Mouse (Mus musculus): ENCODE data around the gene Tns1. TPM values are rescaled to one million over a fixed set of nuclear protein-coding genes. Genes with fewer than 3 reads are reported as not detected.

Gene Tns1
- polyA plus RNA-seq, 1 experiment: 15.1 TPM

- TF ChIP-seq POLR2A (IDR thresholded peaks at IDR 0.05; ENCODE audit: borderline replicate concordance, extremely low read depth, insufficient read depth, insufficient read length, poor library complexity, severe bottlenecking) (no peak), CTCF (IDR thresholded peaks at IDR 0.05; ENCODE audit: borderline replicate concordance, extremely low read depth, insufficient read depth, insufficient read length) (no peak)
- DNase-seq (ENCODE audit: low read depth): no peak
Measured at GRCm38 (mm10) chr1:73923185-73923584, 201.1 kb downstream of the Tns1 start.

- no peak for DNase-seq (ENCODE audit: low read depth)
- TF ChIP-seq CTCF (IDR thresholded peaks at IDR 0.05; ENCODE audit: borderline replicate concordance, extremely low read depth, insufficient read depth, insufficient read length): no peak
- no peak for TF ChIP-seq POLR2A (IDR thresholded peaks at IDR 0.05; ENCODE audit: borderline replicate concordance, extremely low read depth, insufficient read depth, insufficient read length, poor library complexity, severe bottlenecking)
Measured at GRCm38 (mm10) chr1:73920701-73921100, 203.5 kb downstream of the Tns1 start.

DNA sequence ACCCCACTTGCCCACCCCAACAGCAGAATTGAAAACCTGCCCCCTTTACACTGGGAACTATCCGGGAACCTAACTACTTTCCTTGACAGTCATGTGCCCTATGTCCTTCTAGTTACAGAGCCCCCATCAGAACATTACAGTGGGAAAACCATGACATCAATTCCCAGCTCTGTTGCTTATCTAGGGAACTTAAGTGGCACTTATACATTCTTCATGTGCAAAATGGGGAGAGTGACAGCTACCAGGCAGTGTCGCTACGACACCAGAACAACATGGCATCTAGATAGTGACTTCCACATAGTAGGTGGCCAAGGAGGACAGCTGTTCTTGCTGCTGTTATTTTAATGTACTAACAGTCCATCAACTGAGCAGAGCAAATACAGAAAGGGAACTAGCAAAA lies 204.3 kb downstream of the Tns1 start:
- TF ChIP-seq POLR2A (IDR thresholded peaks at IDR 0.05; ENCODE audit: borderline replicate concordance, extremely low read depth, insufficient read depth, insufficient read length, poor library complexity, severe bottlenecking): no peak
- no peak for TF ChIP-seq CTCF (IDR thresholded peaks at IDR 0.05; ENCODE audit: borderline replicate concordance, extremely low read depth, insufficient read depth, insufficient read length)
- no peak for DNase-seq (ENCODE audit: low read depth)

DNA sequence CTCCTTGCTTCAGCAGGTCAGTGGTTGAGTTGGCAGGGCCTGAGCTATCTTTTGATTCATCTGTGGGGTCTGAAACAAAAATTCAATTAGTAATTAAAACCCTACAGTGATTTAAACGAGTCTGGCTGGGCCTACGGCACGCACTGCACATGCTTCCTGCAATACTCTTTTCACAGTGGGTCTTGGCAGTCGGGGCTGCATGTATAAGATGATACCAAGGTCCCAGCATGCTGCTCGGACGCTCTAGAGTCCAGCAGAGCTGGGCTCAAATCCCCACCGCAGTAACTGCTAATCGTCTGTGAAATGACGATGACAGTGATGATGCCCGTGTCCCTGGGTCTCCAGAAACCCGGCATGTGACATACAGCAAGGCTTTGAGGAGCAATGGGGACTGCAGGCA lies 206.2 kb downstream of the Tns1 start:
- DNase-seq (ENCODE audit: low read depth): no peak
- no peak for TF ChIP-seq POLR2A (IDR thresholded peaks at IDR 0.05; ENCODE audit: borderline replicate concordance, extremely low read depth, insufficient read depth, insufficient read length, poor library complexity, severe bottlenecking)

- no peak for DNase-seq (ENCODE audit: low read depth)
- TF ChIP-seq POLR2A (IDR thresholded peaks at IDR 0.05; ENCODE audit: borderline replicate concordance, extremely low read depth, insufficient read depth, insufficient read length, poor library complexity, severe bottlenecking) (no peak), CTCF (IDR thresholded peaks at IDR 0.05; ENCODE audit: borderline replicate concordance, extremely low read depth, insufficient read depth, insufficient read length) (no peak)
Measured at GRCm38 (mm10) chr1:73916298-73916697, 208.0 kb downstream of the Tns1 start.

DNA sequence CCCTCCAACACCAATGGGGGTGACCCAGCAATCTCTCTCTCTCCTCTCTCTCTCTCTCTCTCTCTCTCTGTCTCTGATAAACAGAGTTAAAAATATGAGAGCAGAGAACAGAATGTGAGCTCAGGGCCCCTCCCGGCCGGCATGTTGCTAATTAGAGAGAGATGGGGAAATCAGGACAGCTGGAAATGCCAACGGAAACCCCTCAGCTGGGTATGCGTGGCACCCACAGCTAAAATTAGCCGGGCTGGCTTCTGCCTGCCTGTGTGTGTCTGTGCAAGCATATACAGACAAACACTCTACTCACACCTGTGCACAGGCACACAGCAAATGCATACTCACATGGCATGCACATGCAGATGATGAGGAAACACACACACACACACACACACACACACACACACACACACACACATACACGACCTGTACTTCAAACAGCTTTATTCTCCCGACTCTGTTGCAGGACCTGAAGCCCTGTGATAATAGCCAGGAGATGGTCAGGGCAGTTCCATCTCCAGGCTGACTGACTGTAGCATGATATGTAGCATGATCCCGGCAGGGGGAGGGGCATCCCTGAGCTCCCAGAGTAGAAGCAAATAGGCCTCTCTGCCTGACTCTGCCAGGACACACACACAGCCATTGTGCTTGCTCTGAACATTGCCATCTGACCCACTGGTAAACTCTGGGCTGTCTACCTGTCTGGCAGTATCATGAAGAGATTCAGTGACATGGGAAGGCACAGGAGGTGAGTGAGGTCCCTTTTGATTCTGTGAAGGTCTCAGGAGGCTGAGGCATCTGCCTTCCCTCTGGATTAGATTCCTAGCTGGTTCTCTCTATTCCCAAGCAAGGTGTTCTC lies 208.8 kb downstream of the Tns1 start:
- DNase-seq (ENCODE audit: low read depth): peak; percentile 60
- TF ChIP-seq CTCF (IDR thresholded peaks at IDR 0.05; ENCODE audit: borderline replicate concordance, extremely low read depth, insufficient read depth, insufficient read length): no peak
- no peak for TF ChIP-seq POLR2A (IDR thresholded peaks at IDR 0.05; ENCODE audit: borderline replicate concordance, extremely low read depth, insufficient read depth, insufficient read length, poor library complexity, severe bottlenecking)

DNA sequence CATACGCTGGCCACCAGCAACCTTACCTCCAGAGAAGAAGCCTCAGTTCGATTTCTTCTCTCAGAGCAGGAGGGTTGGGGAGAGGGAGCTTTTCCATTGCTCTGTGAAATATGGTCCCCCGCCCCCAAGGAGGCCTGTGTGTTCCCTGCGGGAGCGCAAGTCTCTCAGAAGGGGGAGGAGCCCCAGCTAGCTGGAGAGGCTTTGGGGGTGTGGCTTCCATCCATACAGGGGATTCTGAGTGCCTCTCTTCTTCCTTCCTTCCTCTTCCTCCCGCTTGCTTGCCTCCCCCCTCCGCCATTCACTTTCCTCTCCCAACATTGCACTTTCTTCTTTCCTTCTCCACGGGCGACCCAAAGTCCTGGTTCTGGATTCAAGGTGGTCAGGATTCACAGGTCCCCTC lies 210.2 kb downstream of the Tns1 start:
- no peak for TF ChIP-seq POLR2A (IDR thresholded peaks at IDR 0.05; ENCODE audit: borderline replicate concordance, extremely low read depth, insufficient read depth, insufficient read length, poor library complexity, severe bottlenecking)
- peak; percentile 44 for DNase-seq (ENCODE audit: low read depth)

DNA sequence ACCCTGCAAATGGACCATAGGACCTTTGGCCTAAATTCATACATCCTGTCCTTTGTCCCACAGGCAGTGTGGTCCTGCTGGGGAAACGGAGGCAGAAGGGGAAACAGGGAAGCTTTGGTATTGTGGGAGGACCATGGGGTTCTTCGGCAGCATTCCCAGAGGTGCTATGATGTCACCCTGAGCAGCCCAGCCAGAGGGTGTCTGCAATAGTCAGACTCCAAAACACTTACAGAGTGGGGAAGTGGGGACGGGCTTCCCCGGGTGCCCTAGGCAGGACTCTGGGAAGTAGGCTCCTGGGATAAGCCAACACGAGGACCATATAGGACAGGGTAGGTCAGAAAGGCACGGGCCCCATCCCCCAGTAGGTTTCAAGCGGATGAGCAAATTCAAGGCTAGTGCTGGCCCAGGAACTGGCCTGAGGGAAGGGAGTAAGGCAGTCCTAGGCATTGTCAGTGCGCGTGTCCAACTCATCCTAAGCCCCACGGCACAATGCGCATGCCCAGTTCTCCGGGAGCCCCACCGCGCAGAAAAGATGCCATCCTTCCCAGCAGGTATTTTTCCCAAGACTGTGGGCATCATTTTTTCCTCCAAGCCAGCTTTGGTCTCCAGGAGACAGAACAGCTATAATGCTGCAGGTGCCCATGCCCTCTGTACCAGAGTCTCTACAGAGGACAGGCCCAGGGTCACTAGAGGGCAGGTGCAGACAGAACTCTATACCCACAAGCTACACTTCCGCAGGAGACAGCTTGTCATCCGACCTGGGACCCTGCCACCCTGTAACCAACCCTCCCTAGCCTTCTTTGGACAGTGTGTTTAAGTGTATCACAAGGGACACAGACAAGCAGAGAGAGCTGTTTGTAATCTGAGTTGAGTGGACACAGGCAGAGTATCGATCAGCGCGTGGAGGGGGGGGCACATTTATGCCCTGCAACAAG lies 210.9 kb downstream of the Tns1 start:
- TF ChIP-seq CTCF (IDR thresholded peaks at IDR 0.05; ENCODE audit: borderline replicate concordance, extremely low read depth, insufficient read depth, insufficient read length) (no peak), POLR2A (IDR thresholded peaks at IDR 0.05; ENCODE audit: borderline replicate concordance, extremely low read depth, insufficient read depth, insufficient read length, poor library complexity, severe bottlenecking) (no peak)
- DNase-seq (ENCODE audit: low read depth): no peak

DNA sequence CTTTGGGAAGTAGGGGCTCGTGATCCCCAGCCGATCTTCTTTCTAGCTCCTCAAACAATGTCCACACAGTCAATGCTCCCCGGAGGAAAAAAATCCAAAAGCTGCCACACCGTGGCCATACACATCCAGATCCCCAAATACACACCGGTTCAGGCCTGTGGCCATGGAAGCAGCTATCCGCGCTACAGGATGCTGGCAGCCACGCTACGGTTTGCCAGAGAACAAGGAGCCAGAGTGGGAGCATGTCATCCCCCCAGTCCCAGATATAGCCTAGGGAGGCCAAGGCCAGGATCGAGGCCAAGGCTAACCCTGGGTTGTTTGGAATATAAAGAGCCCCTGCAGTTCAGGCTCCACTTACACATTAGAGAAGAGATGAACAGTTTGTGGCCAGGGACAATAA lies 211.8 kb downstream of the Tns1 start:
- DNase-seq (ENCODE audit: low read depth): no peak
- TF ChIP-seq CTCF (IDR thresholded peaks at IDR 0.05; ENCODE audit: borderline replicate concordance, extremely low read depth, insufficient read depth, insufficient read length) (no peak), POLR2A (IDR thresholded peaks at IDR 0.05; ENCODE audit: borderline replicate concordance, extremely low read depth, insufficient read depth, insufficient read length, poor library complexity, severe bottlenecking) (no peak)

- TF ChIP-seq CTCF (IDR thresholded peaks at IDR 0.05; ENCODE audit: borderline replicate concordance, extremely low read depth, insufficient read depth, insufficient read length): no peak
- TF ChIP-seq POLR2A (IDR thresholded peaks at IDR 0.05; ENCODE audit: borderline replicate concordance, extremely low read depth, insufficient read depth, insufficient read length, poor library complexity, severe bottlenecking): no peak
- no peak for DNase-seq (ENCODE audit: low read depth)
Measured at GRCm38 (mm10) chr1:73911981-73912380, 212.3 kb downstream of the Tns1 start.

DNA sequence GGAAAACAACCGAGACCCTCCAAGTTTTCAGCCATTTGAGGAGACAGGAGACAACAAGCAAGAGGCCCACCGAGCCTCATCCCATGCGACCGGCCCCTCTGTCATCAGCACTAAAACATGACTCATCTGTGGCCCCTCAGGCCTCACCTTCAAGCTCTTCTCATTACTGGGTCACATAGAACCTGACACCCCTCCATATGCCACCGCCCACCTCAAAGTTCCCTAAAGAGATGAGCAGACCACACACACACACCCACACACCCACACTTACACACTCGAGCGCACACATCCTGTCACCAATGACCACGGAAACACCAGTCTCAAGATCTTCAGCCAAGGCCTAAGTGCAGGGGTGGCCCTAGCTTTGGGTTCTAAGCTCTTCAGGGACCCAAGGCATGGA lies 213.5 kb downstream of the Tns1 start:
- DNase-seq (ENCODE audit: low read depth): no peak
- TF ChIP-seq POLR2A (IDR thresholded peaks at IDR 0.05; ENCODE audit: borderline replicate concordance, extremely low read depth, insufficient read depth, insufficient read length, poor library complexity, severe bottlenecking) (no peak), CTCF (IDR thresholded peaks at IDR 0.05; ENCODE audit: borderline replicate concordance, extremely low read depth, insufficient read depth, insufficient read length) (no peak)
